Mouse (Mus musculus) intestine, postnatal 0 days (tissue): Measurements from ENCODE around the gene Klhdc7b. TPM values are rescaled to one million over a fixed set of nuclear protein-coding genes. Genes with fewer than 3 reads are reported as not detected.

ENCODE experiments used
- ATAC-seq: fragments of 200-750 bp; cut with Nextera tagmentation; 2 replicates; pipeline ENCODE4 v1.8.0; 2017; ENCODE audit warnings: mild to moderate bottlenecking, moderate TSS enrichment, moderate library complexity
- H3K27ac ChIP-seq: fragments of 300-500 bp; sonication (generic); 2 replicates; pipeline ENCODE4 v1.5.1; 2014; ENCODE audit warnings: mild to moderate bottlenecking, low read depth, low read length, moderate library complexity
- H3K27me3 ChIP-seq: fragments of 300-500 bp; sonication (generic); replicated peaks from 2 replicates; pipeline ENCODE4 v1.6.1; 2014; ENCODE audit warnings: low read length, mixed read lengths; ENCODE audit not compliant: control insufficient read depth, insufficient read depth
- H3K36me3 ChIP-seq: fragments of 300-500 bp; sonication (generic); 2 replicates; pipeline ENCODE4 v1.6.1; 2014; ENCODE audit warnings: mild to moderate bottlenecking, moderate library complexity; ENCODE audit not compliant: control insufficient read depth, insufficient read depth
- H3K4me1 ChIP-seq: fragments of 300-500 bp; sonication (generic); replicated peaks from 2 replicates; pipeline ENCODE4 v1.6.1; 2014; ENCODE audit warnings: antibody characterized with exemption, low read length, mixed read lengths; ENCODE audit not compliant: control insufficient read depth, insufficient read depth
- H3K4me2 ChIP-seq: fragments of 300-500 bp; sonication (generic); replicated peaks from 2 replicates; pipeline ENCODE4 v1.6.1; 2014; ENCODE audit warnings: low read depth, mild to moderate bottlenecking, moderate library complexity
- H3K4me3 ChIP-seq: fragments of 300-500 bp; sonication (generic); 2 replicates; pipeline ENCODE4 v1.5.1; 2014; ENCODE audit warnings: low read depth, low read length
- H3K9ac ChIP-seq: fragments of 300-500 bp; sonication (generic); 2 replicates; pipeline ENCODE4 v1.6.1; 2014; ENCODE audit warnings: mild to moderate bottlenecking, low read depth, low read length
- H3K9me3 ChIP-seq: fragments of 300-500 bp; sonication (generic); 2 replicates; pipeline ENCODE4 v1.6.1; 2016; ENCODE audit warnings: mixed run types; ENCODE audit not compliant: control insufficient read depth
- CTCF ChIP-seq: sonication (generic); IDR thresholded peaks from 2 replicates; pipeline ENCODE4 v1.5.1; 2016; ENCODE audit warnings: low read depth, mild to moderate bottlenecking, control low read depth, antibody characterized with exemption, moderate library complexity
- WGBS: fragments of 180-500 bp; shearing (Covaris S2); extraction: QIAGEN DNeasy Blood & Tissue Kit; methylation state at CpG from one replicate; pipeline ENCODE4 v1.1.7; 2014; 5-methylcytosine and 5-hydroxymethylcytosine counted together
- polyA plus RNA-seq: library from polyadenylated mRNA; unstranded; fragments of >200 nt; fragmentation: Nextera tagmentation; extraction: Ambion mirVana; gene quantifications from 2 replicates; pipeline ENCODE4 v1.2.1, GENCODE M21; 2015

Klhdc7b gene
- not detected in 2 replicates for polyA plus RNA-seq

DNA sequence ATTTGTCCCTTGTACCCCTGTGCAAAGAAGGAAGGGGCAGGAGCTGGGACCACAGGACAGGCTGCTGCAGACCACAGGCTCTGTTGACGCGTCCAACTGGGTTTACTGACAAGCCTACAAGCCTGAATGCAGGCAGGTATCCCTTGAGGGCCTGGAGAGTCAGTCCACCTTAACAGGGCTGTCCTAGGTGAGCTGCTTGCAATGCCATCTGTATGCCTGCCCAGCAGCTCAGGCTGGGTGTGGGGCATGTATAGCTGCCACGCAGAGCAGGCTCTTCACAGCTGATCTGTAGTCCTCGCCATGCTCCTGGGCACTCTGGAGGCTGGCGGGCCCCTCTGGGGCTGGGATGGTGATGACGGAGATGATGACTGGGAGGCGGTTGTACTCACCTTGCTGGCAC is at the start of gene Klhdc7b:
Klhdc7b (plus strand) TSS at position 301 of the 400 bp plus-strand sequence.
- H3K4me2 ChIP-seq: no peak within 1 kb of the TSS
- H3K36me3 ChIP-seq: no peaks in the 10 kb centered on the region
- H3K27me3 ChIP-seq: peaks cover 5% of the 10 kb centered on the region; the same call in 1 of the 2 replicates
- no peak for TF ChIP-seq CTCF
- no peak for ATAC-seq
- H3K9ac ChIP-seq: no peak within 1 kb of the TSS
- no peak within 1 kb of the TSS for H3K4me3 ChIP-seq
- 86% methylated on average over 7 of the region's 7 CpGs for WGBS
- no peak within 1 kb of the TSS for H3K27ac ChIP-seq
- no peaks in the 10 kb centered on the region for H3K4me1 ChIP-seq
- no peaks in the 10 kb centered on the region for H3K9me3 ChIP-seq

DNA sequence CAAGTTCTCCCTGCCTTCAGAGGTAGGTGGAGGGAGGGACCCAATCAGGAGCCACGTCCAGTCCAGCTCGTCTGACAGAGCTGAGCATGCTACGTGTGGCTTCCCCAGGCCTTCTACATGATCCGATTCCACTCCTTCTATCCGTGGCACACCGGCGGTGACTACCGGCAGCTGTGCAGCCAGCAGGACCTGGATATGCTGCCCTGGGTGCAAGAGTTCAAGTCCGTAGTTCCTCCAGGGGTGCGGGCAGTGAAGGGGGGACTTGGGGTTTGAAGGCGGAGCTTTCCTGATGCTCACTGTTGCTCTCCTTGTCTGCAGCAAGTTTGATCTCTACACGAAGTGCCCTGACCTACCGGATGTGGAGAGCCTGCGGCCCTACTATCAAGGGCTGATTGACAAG is 48.3 kb upstream of the Klhdc7b start:
- Histone ChIP-seq H3K36me3 (no peaks in the 10 kb centered on the region), H3K4me2 (no peak overlapping the region), H3K27me3 (no peaks in the 10 kb centered on the region), H3K4me1 (no peaks in the 10 kb centered on the region), H3K4me3 (no peak overlapping the region), H3K9ac (no peak overlapping the region), H3K9me3 (no peaks in the 10 kb centered on the region), H3K27ac (no peak overlapping the region)
- WGBS: 81% methylated on average over 14 of the region's 14 CpGs
- no peak for TF ChIP-seq CTCF
- ATAC-seq: no peak

DNA sequence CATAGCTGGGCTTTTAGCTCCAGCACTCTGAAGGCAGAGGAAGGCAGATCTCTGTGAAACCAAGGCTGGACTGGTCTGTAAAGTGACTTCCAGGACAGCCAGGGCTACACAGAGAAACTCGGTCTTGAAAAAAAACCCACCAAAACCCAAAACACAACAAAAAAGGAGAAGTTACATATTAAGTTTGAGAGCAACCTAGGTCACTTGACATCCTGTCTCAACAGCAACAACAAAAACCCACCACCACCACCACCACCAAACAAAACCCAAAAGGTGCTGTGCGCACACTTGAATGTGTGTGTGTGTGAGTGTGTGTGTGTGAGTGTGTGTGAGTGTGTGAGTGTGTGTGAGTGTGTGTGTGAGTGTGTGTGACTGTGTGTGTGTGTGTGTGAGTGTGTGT is 45.0 kb upstream of the Klhdc7b start:
- Histone ChIP-seq H3K27me3 (no peaks in the 10 kb centered on the region), H3K36me3 (no peaks in the 10 kb centered on the region), H3K27ac (no peak overlapping the region), H3K4me2 (no peak overlapping the region), H3K9me3 (no peaks in the 10 kb centered on the region), H3K4me3 (no peak overlapping the region), H3K4me1 (no peaks in the 10 kb centered on the region), H3K9ac (no peak overlapping the region)
- 92% methylated on average over 2 of the region's 2 CpGs for WGBS
- no peak for TF ChIP-seq CTCF
- ATAC-seq: no peak

DNA sequence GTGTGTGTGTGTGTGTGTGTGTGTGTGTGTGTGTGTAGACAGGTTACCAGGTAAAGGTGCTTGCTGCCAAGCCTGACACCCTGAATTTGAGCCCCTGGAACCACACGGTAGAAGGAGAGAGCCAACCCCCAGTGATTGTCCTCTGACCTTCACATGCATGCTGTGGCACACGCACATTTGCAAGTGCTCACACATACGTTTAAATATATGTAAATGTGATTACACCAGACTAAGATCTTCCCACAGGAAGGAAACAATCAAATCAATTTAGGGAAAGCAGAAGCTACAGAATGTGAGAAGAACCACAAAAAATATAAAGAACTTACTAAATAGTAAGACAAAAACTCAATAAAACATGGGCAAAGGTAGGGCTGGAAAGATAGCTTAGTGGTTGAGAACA is 44.6 kb upstream of the Klhdc7b start:
- Histone ChIP-seq H3K9me3 (no peaks in the 10 kb centered on the region), H3K36me3 (no peaks in the 10 kb centered on the region), H3K27ac (no peak overlapping the region), H3K4me2 (no peak overlapping the region), H3K4me3 (no peak overlapping the region), H3K27me3 (no peaks in the 10 kb centered on the region), H3K9ac (no peak overlapping the region), H3K4me1 (no peaks in the 10 kb centered on the region)
- TF ChIP-seq CTCF: no peak
- ATAC-seq: no peak
- WGBS: 78% methylated on average over 3 of the region's 3 CpGs

DNA sequence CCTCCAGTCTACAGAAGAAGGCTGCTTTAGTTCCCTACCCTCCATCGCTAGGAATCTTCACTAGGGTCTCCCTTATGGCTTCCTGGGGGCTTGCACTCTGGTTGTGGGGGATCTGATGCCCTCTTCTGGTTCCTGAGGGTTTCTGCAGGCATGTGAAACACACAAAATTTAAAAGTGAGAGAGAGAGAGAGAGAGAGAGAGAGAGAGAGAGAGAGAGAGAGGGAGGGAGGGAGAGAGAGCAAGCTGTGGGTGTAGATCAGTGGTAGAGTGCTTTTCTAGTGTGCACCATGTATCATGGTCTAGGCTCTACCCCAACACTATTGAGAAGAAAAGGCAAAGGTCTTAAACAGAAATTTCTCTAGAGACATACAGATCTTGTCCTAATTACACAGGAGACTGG is 43.0 kb upstream of the Klhdc7b start:
- ATAC-seq: no peak
- Histone ChIP-seq H3K9ac (no peak overlapping the region), H3K4me3 (no peak overlapping the region), H3K9me3 (no peaks in the 10 kb centered on the region), H3K27ac (no peak overlapping the region), H3K4me1 (no peaks in the 10 kb centered on the region), H3K36me3 (no peaks in the 10 kb centered on the region), H3K27me3 (no peaks in the 10 kb centered on the region), H3K4me2 (no peak overlapping the region)
- no peak for TF ChIP-seq CTCF
- 43% methylated on average over 1 of the region's 1 CpGs for WGBS

DNA sequence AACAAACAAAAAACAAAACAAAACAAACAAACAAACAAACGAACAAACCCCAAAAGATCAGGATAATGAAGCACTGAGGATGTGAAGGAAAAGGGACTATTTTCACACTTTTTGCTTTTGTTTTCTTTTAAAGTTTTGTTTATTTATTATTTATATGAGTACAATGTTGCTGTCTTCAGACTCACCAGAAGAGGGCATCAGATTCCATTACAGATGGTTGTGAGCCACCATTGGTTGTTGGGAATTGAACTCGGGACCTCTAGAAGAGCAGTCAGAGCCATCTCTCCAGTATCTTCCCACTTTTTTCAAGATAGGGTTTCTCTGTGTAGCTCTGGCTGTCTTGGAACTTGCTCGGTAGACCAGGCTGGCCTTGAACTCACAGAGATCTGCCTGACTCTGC is 41.4 kb upstream of the Klhdc7b start:
- H3K4me2 ChIP-seq: no peak overlapping the region
- H3K9me3 ChIP-seq: no peaks in the 10 kb centered on the region
- no peak overlapping the region for H3K4me3 ChIP-seq
- H3K9ac ChIP-seq: no peak overlapping the region
- no peaks in the 10 kb centered on the region for H3K27me3 ChIP-seq
- H3K4me1 ChIP-seq: no peaks in the 10 kb centered on the region
- no peak overlapping the region for H3K27ac ChIP-seq
- TF ChIP-seq CTCF: peak; percentile 46
- H3K36me3 ChIP-seq: no peaks in the 10 kb centered on the region
- ATAC-seq: no peak
- 85% methylated on average over 3 of the region's 3 CpGs for WGBS

DNA sequence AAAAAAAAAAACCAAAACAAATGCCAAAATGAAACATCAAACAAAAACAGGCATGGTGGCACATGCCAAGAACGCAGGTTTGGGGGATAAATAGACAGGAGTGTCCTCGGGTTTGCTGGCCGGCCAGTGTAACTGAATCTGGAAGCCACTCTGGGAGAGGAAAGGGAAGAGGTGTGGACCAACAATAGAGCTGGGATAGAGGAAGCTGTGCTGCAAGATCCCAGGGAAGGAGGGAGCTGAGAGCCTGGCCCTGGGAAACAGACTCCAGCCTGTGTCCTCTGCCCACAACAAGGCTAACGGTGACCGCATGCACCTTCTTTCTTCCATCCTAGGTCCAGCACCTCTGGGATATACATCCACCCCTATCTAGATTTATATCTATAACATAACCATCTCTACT is 34.3 kb upstream of the Klhdc7b start:
- Histone ChIP-seq H3K4me3 (no peak overlapping the region), H3K9ac (no peak overlapping the region), H3K9me3 (no peaks in the 10 kb centered on the region), H3K4me2 (no peak overlapping the region), H3K36me3 (peaks cover 27% of the 10 kb centered on the region), H3K27me3 (no peaks in the 10 kb centered on the region), H3K4me1 (no peaks in the 10 kb centered on the region), H3K27ac (no peak overlapping the region; the same call in 1 of the 2 replicates)
- no peak for ATAC-seq
- 81% methylated on average over 5 of the region's 5 CpGs for WGBS
- TF ChIP-seq CTCF: no peak
